Mouse (Mus musculus) hindbrain, embryonic 11.5 days (tissue): ENCODE results near the gene Catsperg1. TPM values are rescaled to one million over a fixed set of nuclear protein-coding genes. Genes with fewer than 3 reads are reported as not detected.
"Not testable (repeated sequence)": the region's sequence is repeated elsewhere in the genome, so short reads cannot be mapped to it uniquely, and the experiment has no call there.

ENCODE experiments used
- ATAC-seq: fragments of 200-750 bp; cut with Nextera tagmentation; 2 replicates; pipeline ENCODE4 v1.8.0; 2017; ENCODE audit warnings: mild to moderate bottlenecking, moderate TSS enrichment, moderate library complexity; ENCODE audit not compliant: low FRiP score
- DNase-seq: peaks from one replicate; pipeline ENCODE4 v3.0.0-alpha.2; 2015; ENCODE audit warnings: low spot score
- H3K27ac ChIP-seq: fragments of 300-500 bp; sonication (generic); 2 replicates; pipeline ENCODE4 v1.5.1; 2014; ENCODE audit warnings: mild to moderate bottlenecking, low read depth, low read length
- H3K27me3 ChIP-seq: fragments of 300-500 bp; sonication (generic); 2 replicates; pipeline ENCODE4 v1.6.1; 2014; ENCODE audit warnings: mild to moderate bottlenecking, low read length, moderate library complexity, mixed read lengths; ENCODE audit not compliant: control insufficient read depth, insufficient read depth
- H3K36me3 ChIP-seq: fragments of 300-500 bp; sonication (generic); 2 replicates; pipeline ENCODE4 v1.6.1; 2014; ENCODE audit warnings: mild to moderate bottlenecking, low read length, moderate library complexity, mixed read lengths; ENCODE audit not compliant: control insufficient read depth, insufficient read depth
- H3K4me1 ChIP-seq: fragments of 300-500 bp; sonication (generic); replicated peaks from 2 replicates; pipeline ENCODE4 v1.6.1; 2014; ENCODE audit warnings: low read length, mixed read lengths; ENCODE audit not compliant: control insufficient read depth, insufficient read depth
- H3K4me2 ChIP-seq: fragments of 300-500 bp; sonication (generic); replicated peaks from 2 replicates; pipeline ENCODE4 v1.6.1; 2014; ENCODE audit warnings: mild to moderate bottlenecking, low read depth, low read length
- H3K4me3 ChIP-seq: fragments of 300-500 bp; sonication (generic); 2 replicates; pipeline ENCODE4 v1.5.1; 2014; ENCODE audit warnings: low read depth, low read length
- H3K9ac ChIP-seq: fragments of 300-500 bp; sonication (generic); 2 replicates; pipeline ENCODE4 v1.6.1; 2014; ENCODE audit warnings: low read depth, low read length
- H3K9me3 ChIP-seq: fragments of 300-500 bp; sonication (generic); 2 replicates; pipeline ENCODE4 v1.6.1; 2016; ENCODE audit warnings: low read length; ENCODE audit not compliant: control insufficient read depth
- WGBS: fragments of 180-500 bp; shearing (Covaris S2); extraction: QIAGEN DNeasy Blood & Tissue Kit; methylation state at CpG from one replicate; pipeline ENCODE4 v1.1.7; 2014; 5-methylcytosine and 5-hydroxymethylcytosine counted together
- polyA plus RNA-seq: library from polyadenylated mRNA; unstranded; fragments of >200 nt; fragmentation: Nextera tagmentation; extraction: Ambion mirVana; gene quantifications from 2 replicates; pipeline ENCODE4 v1.2.1, GENCODE M21; 2014

The Catsperg1 gene
- polyA plus RNA-seq, 1 experiment from 2014 or later: 0.51 TPM

DNA sequence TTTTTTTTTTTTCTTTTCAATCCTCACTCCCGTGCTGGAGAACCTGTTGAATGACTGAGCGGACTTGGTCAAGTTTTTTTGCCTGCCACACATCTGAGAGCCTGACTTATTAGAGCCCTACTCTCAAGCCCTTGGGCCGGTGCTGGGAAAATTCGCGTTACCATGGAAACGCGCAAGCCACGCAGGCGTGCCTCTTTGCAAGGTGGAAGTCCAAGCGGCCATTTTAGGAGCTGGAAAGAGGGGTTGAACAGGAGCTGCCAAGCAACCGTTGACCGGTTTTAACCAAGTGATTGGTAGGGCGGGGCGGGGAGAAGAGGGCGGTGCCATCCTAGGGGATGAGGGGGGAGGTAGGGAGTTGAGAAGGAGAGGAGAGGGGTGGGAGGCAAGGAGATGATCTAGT lies 1.0 kb upstream of the Catsperg1 start:
- DNase-seq: peak; percentile 10
- 42% methylated on average over 15 of the region's 15 CpGs for WGBS
- H3K27me3 ChIP-seq: peaks cover 13% of the 10 kb centered on the region
- ATAC-seq: no peak
- H3K9me3 ChIP-seq: no peaks in the 10 kb centered on the region
- H3K36me3 ChIP-seq: no peaks in the 10 kb centered on the region
- H3K9ac ChIP-seq: no peak overlapping the region
- H3K4me1 ChIP-seq: no peaks in the 10 kb centered on the region; the same call in 1 of the 2 replicates
- H3K27ac ChIP-seq: no peak overlapping the region
- H3K4me3 ChIP-seq: no peak overlapping the region
- no peak overlapping the region for H3K4me2 ChIP-seq

DNA sequence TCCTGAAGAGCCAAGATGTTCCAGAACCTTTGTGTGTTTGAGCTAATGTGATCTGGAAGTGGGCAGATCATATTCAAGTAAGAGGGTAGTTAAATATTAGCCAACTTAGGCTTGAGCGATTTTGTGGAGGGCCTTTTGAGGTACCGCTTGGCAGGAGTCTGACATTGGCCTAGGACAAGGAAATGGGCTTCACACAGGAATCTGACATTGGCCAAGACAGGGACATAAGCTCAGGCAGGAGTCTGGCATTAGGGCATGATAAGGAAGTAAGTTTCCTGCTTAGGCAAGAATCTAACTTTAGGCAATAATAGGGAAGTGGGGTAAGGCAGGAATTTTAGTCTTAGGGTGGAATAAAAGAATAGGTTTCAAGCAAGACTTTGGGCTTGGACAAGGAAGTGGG lies 401 bp upstream of the Catsperg1 start:
- no peak overlapping the region for H3K9ac ChIP-seq
- peaks cover 13% of the 10 kb centered on the region for H3K27me3 ChIP-seq
- H3K4me2 ChIP-seq: no peak overlapping the region
- no peak overlapping the region; the same call in 1 of the 2 replicates for H3K4me3 ChIP-seq
- ATAC-seq: no peak
- no peaks in the 10 kb centered on the region; the same call in 1 of the 2 replicates for H3K4me1 ChIP-seq
- no peaks in the 10 kb centered on the region for H3K9me3 ChIP-seq
- H3K27ac ChIP-seq: no peak overlapping the region
- no peak for DNase-seq
- no peaks in the 10 kb centered on the region for H3K36me3 ChIP-seq
- WGBS: 71% methylated on average over 2 of the region's 2 CpGs

DNA sequence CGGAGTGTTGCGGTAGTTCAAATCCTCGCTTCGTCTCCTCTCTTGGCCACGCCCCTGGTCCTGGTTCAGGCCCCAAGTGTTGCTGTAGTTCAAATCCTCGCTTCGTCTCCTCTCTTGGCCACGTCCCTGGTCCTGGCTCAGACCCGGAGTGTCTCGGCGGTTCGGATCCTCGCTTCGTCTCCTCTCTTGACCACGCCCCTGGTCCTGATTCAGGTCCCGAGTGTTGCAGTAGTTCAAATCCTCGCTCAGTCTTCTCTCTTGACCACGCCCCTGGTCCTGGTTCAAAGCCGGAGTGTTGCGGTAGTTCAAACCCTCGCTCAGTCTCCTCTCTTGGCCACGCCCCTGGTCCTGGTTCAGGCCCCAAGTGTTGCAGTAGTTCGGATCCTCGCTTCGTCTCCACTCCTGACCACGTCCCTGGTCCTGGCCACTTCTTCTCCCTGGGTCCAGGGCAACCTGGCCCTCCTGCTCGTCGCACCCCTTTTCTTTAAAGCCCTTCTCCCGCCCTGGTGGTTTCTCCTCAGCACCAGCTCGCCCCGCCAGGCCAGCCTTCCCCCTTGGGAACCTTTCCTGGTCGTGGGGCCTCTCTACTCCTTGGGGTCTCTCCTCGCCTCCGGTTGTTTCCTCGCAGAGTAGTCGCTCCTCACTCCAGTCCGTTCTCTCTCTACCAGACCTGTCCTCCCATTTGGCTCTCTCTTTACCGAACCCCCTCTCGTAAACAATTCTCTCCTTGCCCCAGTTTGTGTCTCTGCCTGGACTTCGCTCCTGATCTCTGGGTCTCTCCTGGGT lies 867 bp downstream of the Catsperg1 start:
- not testable (repeated sequence) for H3K9ac ChIP-seq, H3K9me3 ChIP-seq, H3K27ac ChIP-seq, H3K36me3 ChIP-seq, H3K4me2 ChIP-seq, H3K4me3 ChIP-seq, H3K4me1 ChIP-seq
- peak; percentile 14 for DNase-seq
- ATAC-seq: peak; percentile 37
- 12% methylated on average over 40 of the region's 40 CpGs for whole genome bisulfite sequencing
- H3K27me3 ChIP-seq: peaks cover 13% of the 10 kb centered on the region

DNA sequence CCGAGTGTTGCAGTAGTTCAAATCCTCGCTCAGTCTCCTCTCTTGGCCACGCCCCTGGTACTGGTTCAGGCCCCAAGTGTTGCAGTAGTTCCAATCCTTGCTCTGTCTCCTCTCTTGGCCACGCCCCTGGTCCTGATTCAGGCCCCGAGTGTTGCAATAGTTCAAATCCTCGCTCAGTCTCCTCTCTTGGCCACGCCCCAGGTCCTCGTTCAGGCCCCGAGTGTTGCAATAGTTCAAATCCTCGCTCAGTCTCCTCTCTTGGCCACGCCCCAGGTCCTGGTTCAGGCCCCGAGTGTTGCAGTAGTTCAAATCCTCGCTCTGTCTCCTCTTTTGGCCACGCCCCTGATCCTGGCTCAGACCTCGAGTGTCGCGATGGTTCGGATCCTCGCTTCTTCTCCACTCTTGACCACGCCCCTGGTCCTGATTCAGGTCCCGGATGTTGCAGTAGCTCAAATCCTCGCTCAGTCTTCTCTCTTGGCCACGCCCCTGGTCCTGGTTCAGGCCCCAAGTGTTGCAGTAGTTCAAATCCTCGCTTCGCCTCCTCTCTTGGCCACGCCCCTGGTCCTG lies 1.6 kb downstream of the Catsperg1 start:
- no peak overlapping the region for H3K4me2 ChIP-seq
- WGBS: 11% methylated on average over 26 of the region's 26 CpGs
- ATAC-seq: no peak

DNA sequence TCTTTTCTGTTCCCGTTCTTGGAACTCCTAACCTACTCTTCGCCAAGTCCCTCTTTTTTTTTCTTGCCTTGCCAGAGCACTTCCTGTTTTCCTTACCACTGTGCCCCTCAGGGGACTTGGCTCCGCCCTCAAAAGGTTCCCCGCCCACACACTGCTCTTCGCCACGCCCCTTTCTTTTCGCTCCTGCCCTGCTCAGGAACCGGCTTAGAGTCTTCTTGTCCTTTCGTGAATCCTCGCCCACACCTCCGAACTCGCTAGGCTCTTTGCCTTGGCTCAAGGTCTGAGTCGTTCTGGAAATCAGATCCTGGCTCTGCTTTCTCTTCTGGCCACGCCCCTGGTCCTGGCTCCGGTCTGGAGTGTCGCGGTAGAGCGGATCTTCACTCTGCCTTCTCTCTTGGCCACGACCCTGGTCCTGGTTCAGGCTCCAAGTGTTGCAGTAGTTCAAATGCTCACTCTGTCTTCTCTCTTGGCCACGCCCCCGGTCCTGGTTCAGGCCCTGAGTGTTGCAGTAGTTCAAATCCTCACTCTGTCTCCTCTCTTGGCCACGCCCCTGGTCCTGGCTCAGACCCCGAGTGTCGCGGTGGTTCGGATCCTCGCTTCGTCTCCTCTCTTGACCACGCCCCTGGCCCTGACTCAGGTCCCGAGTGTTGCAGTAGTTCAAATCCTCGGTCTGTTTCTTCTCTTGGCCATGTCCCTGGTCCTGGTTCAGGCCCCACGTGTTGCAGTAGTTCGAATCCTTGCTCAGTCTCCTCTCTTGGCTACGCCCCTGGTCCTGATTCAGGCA lies 2.2 kb downstream of the Catsperg1 start:
- peaks cover 13% of the 10 kb centered on the region for H3K27me3 ChIP-seq
- WGBS: 4% methylated on average over 34 of the region's 34 CpGs
- ATAC-seq: peak; percentile 46; the same call in 1 of the 2 replicates

More for the DNA sequence above, 1.6 kb downstream of the Catsperg1 start:
- Histone ChIP-seq H3K27ac (no peak overlapping the region), H3K4me3 (no peak overlapping the region), H3K9me3 (no peaks in the 10 kb centered on the region), H3K9ac (no peak overlapping the region), H3K4me1 (no peaks in the 10 kb centered on the region; the same call in 1 of the 2 replicates), H3K27me3 (peaks cover 13% of the 10 kb centered on the region), H3K36me3 (no peaks in the 10 kb centered on the region)
- DNase-seq: peak; percentile 37

DNA sequence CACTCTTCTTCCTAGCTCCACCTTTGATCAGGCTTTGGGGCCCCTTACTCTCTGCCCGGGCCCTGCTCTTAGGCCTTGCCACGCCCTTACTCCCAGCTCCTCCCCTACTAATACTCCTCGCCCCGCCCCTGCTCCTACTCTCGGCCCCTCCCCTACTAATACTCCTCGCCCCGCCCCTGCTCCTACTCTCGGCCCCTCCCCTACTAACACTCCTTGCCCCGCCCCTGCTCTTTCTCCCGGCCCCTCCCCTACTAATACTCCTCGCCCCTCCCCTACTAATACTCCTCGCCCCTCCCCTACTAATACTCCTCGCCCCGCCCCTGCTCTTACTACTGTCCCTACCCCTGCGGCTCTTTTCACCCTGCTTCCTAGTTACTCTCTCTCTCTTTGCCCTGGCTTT lies 2.8 kb downstream of the Catsperg1 start:
- H3K27ac ChIP-seq, H3K4me1 ChIP-seq, DNase-seq, H3K9ac ChIP-seq, H3K4me2 ChIP-seq, H3K36me3 ChIP-seq, H3K9me3 ChIP-seq: not testable (repeated sequence)
- H3K4me3 ChIP-seq: 0 out of 2 replicates have a peak overlapping the region, but pooled peaks have one; percentile 25
- H3K27me3 ChIP-seq: peaks cover 13% of the 10 kb centered on the region
- 29% methylated on average over 15 of the region's 15 CpGs for WGBS
- peak; percentile 17; the same call in 1 of the 2 replicates for ATAC-seq

More for the DNA sequence above, 2.2 kb downstream of the Catsperg1 start:
- Histone ChIP-seq H3K27ac (no peak overlapping the region), H3K9ac (no peak overlapping the region), H3K4me1 (no peaks in the 10 kb centered on the region; the same call in 1 of the 2 replicates), H3K36me3 (no peaks in the 10 kb centered on the region), H3K4me3 (peak overlapping the region; percentile 25), H3K9me3 (no peaks in the 10 kb centered on the region), H3K4me2 (peak overlapping the region; percentile 22)
- DNase-seq: peak; percentile 81

DNA sequence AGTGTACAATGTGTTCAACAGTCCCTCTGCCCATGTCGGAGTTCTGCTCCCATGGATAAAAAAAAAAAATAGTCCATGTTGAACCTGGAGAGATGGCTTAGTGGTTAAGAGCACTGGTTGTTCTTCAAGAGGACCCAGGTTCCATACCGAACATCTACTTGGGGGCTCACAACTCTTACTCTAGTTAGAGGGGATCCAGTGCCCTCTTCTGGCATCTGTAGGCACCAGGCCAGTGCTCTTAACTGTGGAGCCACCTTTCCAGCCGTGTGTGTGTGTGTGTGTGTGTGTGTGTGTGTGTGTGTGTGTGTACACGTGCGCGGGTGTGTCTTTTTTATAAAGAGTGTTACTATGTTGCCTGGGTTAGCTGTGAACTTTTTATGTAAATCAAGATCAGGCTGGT lies 11.3 kb downstream of the Catsperg1 start:
- H3K9me3 ChIP-seq: no peaks in the 10 kb centered on the region
- WGBS: 89% methylated on average over 6 of the region's 6 CpGs
- DNase-seq (no peak), ATAC-seq (no peak)
- H3K36me3 ChIP-seq: no peaks in the 10 kb centered on the region
- no peak overlapping the region for H3K9ac ChIP-seq
- H3K4me1 ChIP-seq: no peaks in the 10 kb centered on the region
- H3K27me3 ChIP-seq: no peaks in the 10 kb centered on the region
- H3K4me3 ChIP-seq: no peak overlapping the region
- no peak overlapping the region for H3K4me2 ChIP-seq
- H3K27ac ChIP-seq: no peak overlapping the region

DNA sequence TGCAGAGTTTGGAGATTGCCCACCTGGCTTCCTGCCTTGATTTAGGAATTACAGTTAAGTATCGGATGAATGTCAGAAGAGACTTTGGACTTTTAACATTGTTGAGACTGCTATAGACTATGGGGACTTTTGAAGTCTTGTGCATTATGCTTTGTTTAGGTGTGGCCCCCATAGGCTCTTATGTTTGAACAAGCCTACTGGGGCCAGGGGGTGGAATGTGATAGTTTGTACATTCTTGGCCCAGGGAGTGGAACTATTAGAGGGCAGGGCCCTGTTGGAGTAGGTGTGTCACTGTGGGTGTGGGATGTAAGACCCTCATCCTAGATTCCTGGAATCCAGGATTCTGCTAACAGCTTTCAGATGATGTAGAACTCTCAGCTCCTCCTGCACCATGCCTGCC lies 19.6 kb downstream of the Catsperg1 start:
- not testable (repeated sequence) for H3K4me3 ChIP-seq, ATAC-seq, H3K4me2 ChIP-seq, DNase-seq, H3K27ac ChIP-seq, H3K4me1 ChIP-seq, H3K36me3 ChIP-seq, H3K9me3 ChIP-seq, H3K9ac ChIP-seq, H3K27me3 ChIP-seq
- WGBS: 86% methylated on average over 1 of the region's 1 CpGs
